Mouse (Mus musculus) hindbrain, embryonic 12.5 days (tissue): ENCODE data around the gene Adam19. TPM values are rescaled to one million over a fixed set of nuclear protein-coding genes. Genes with fewer than 3 reads are reported as not detected.
A peak's percentile ranks its signal among the peaks of the same experiment; 100 is the strongest.

ENCODE experiments used
- ATAC-seq: fragments of 200-750 bp; cut with Nextera tagmentation; 2 replicates; pipeline ENCODE4 v1.8.0; 2017; ENCODE audit warnings: moderate TSS enrichment; ENCODE audit not compliant: low FRiP score
- H3K27ac ChIP-seq: fragments of 300-500 bp; sonication (generic); 2 replicates; pipeline ENCODE4 v1.5.1; 2016; ENCODE audit warnings: mild to moderate bottlenecking
- H3K27me3 ChIP-seq: fragments of 300-500 bp; sonication (generic); 2 replicates; pipeline ENCODE4 v1.6.1; 2016; ENCODE audit warnings: mild to moderate bottlenecking
- H3K36me3 ChIP-seq: fragments of 300-500 bp; sonication (generic); 2 replicates; pipeline ENCODE4 v1.6.1; 2016; ENCODE audit warnings: mild to moderate bottlenecking
- H3K4me1 ChIP-seq: fragments of 300-500 bp; sonication (generic); 2 replicates; pipeline ENCODE4 v1.6.1; 2016
- H3K4me2 ChIP-seq: fragments of 300-500 bp; sonication (generic); replicated peaks from 2 replicates; pipeline ENCODE4 v1.6.1; 2016; ENCODE audit warnings: mild to moderate bottlenecking
- H3K4me3 ChIP-seq: fragments of 300-500 bp; sonication (generic); 2 replicates; pipeline ENCODE4 v1.5.1; 2016; ENCODE audit warnings: mild to moderate bottlenecking
- H3K9ac ChIP-seq: fragments of 300-500 bp; sonication (generic); 2 replicates; pipeline ENCODE4 v1.6.1; 2016; ENCODE audit warnings: mild to moderate bottlenecking, moderate library complexity
- H3K9me3 ChIP-seq: fragments of 300-500 bp; sonication (generic); replicated peaks from 2 replicates; pipeline ENCODE4 v1.6.1; 2016; ENCODE audit warnings: mild to moderate bottlenecking
- WGBS: fragments of 180-500 bp; shearing (Covaris S2); methylation state at CpG from one replicate; pipeline ENCODE4 v1.1.7; 2016; 5-methylcytosine and 5-hydroxymethylcytosine counted together
- polyA plus RNA-seq: library from polyadenylated mRNA; unstranded; fragments of >200 nt; fragmentation: Nextera tagmentation; extraction: Ambion mirVana; gene quantifications from 2 replicates; pipeline ENCODE4 v1.2.1, GENCODE M21; 2016

The Adam19 gene
- polyA plus RNA-seq: 17.3 and 18.4 TPM in 2 replicates

GRCm38 (mm10) chr11:46055896-46056769 lies at the start of gene Adam19:
Gene Adam19, plus strand, starts transcription at chr11:46055992.
- Histone ChIP-seq H3K27ac (peak within 1 kb of the TSS; percentile 95), H3K27me3 (no peaks in the 10 kb centered on the region), H3K36me3 (peaks cover 7% of the 10 kb centered on the region; the same call in 1 of the 2 replicates), H3K9me3 (no peaks in the 10 kb centered on the region), H3K4me1 (peaks cover 20% of the 10 kb centered on the region), H3K9ac (peak within 1 kb of the TSS; percentile 84), H3K4me2 (peak within 1 kb of the TSS; percentile 67), H3K4me3 (peak within 1 kb of the TSS; percentile 68)
- under 1% methylated on average over 45 of the region's 51 CpGs for WGBS
- ATAC-seq: peak; percentile 91

GRCm38 (mm10) chr11:46016061-46016460 lies 39.7 kb upstream of the Adam19 start:
- Histone ChIP-seq H3K27me3 (no peaks in the 10 kb centered on the region), H3K4me3 (no peak overlapping the region), H3K4me2 (no peak overlapping the region), H3K9ac (no peak overlapping the region), H3K36me3 (no peaks in the 10 kb centered on the region), H3K9me3 (no peaks in the 10 kb centered on the region), H3K27ac (no peak overlapping the region), H3K4me1 (no peaks in the 10 kb centered on the region)
- ATAC-seq: no peak
- 23% methylated on average over 6 of the region's 6 CpGs for WGBS

DNA sequence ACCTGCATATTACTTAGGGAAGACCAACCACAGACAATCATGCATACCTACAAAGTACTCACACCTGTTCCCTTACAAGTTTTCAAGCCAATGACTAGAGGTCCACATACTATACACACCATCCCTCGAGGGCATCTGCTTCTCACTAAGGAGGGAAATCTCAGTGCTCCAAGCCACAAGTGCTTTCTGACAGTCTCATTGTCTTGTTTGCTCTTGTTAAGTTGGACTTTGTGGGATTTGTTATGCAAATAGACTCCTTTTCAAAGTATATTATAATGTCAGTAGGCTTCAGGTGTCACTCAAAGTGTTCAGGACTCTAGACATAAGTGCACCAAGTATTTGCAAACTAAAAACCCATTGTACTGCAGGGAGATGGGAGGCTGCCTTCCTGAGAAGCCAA lies 35.5 kb upstream of the Adam19 start:
- Histone ChIP-seq H3K27me3 (no peaks in the 10 kb centered on the region), H3K27ac (no peak overlapping the region), H3K9me3 (no peaks in the 10 kb centered on the region), H3K36me3 (no peaks in the 10 kb centered on the region), H3K9ac (no peak overlapping the region), H3K4me1 (no peaks in the 10 kb centered on the region), H3K4me3 (no peak overlapping the region), H3K4me2 (no peak overlapping the region)
- no peak for ATAC-seq
- WGBS: 70% methylated on average over 1 of the region's 1 CpGs

DNA sequence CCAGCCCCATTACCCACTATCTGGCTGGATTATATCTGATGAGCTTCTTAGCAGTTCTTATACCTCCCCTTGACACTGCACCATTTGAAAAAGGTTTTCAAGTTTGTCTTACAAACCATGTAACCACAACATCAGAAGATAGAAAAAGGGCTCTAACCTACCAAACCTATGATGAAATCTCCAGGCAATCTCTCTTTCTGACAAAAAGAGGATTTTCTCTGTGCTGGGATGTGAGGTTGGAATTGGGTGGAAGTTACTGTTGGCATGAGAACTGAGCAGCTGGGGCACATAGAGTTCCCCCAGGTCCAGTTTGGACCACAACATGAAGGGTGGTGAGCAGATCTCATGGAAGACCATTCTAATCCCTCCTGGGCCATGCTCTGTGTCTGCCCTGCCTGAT lies 33.9 kb upstream of the Adam19 start:
- no peak for ATAC-seq
- H3K4me2 ChIP-seq: no peak overlapping the region

DNA sequence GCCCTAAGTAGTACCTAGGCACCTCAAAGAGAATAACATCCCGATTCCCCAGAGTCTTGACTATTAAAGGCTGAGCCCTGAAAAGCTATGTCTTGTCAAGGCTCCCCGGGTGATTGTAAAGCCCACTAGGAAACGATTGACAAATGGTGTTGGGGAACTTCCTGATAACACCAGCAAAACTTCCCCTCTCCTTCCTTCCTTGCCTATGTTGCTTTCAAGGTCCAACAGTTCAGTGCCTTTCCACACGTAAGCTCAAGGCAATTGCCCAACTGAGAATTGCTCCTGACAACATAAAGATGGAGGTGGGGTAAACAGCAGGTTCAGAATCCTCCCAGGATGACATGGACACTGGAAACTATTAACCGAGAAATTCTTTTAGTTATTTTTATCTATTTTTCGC lies 32.8 kb upstream of the Adam19 start:
- no peaks in the 10 kb centered on the region for H3K36me3 ChIP-seq
- no peak overlapping the region for H3K4me2 ChIP-seq
- 83% methylated on average over 6 of the region's 6 CpGs for WGBS
- H3K27me3 ChIP-seq: no peaks in the 10 kb centered on the region
- no peaks in the 10 kb centered on the region for H3K9me3 ChIP-seq
- H3K9ac ChIP-seq: no peak overlapping the region
- no peak overlapping the region for H3K27ac ChIP-seq
- H3K4me3 ChIP-seq: no peak overlapping the region
- ATAC-seq: no peak
- H3K4me1 ChIP-seq: no peaks in the 10 kb centered on the region; the same call in 1 of the 2 replicates

More for the DNA sequence above, 33.9 kb upstream of the Adam19 start:
- Histone ChIP-seq H3K27me3 (no peaks in the 10 kb centered on the region), H3K9ac (no peak overlapping the region), H3K4me1 (no peaks in the 10 kb centered on the region; the same call in 1 of the 2 replicates), H3K27ac (no peak overlapping the region), H3K9me3 (no peaks in the 10 kb centered on the region), H3K4me3 (no peak overlapping the region), H3K36me3 (no peaks in the 10 kb centered on the region)

DNA sequence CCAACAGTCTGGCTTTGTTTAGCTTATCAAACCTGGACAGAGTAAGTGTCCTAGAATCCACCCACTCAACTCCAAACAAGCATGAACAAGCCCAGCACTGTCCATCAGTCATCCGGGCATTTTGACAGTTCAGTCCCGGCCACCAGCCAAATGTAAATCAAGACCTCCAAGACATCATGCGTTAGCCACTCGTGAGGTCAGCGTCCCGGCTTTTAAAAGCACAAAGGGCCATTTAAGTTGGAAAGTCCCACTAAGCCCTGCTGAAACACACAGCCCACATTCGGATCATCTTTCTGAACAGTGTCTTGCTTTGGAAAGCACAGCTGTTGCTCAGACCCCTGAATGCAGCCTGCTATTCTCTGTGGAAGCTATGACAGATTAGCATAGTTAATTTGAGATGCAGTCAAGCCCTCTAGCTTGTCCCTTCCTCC lies 29.8 kb upstream of the Adam19 start:
- H3K9me3 ChIP-seq: no peaks in the 10 kb centered on the region
- H3K4me3 ChIP-seq: no peak overlapping the region
- WGBS: 34% methylated on average over 7 of the region's 7 CpGs

GRCm38 (mm10) chr11:46027952-46028814 lies 27.6 kb upstream of the Adam19 start:
- Histone ChIP-seq H3K9ac (no peak overlapping the region), H3K4me3 (no peak overlapping the region), H3K9me3 (no peaks in the 10 kb centered on the region), H3K36me3 (no peaks in the 10 kb centered on the region), H3K4me1 (no peaks in the 10 kb centered on the region; the same call in 1 of the 2 replicates), H3K4me2 (no peak overlapping the region), H3K27ac (no peak overlapping the region), H3K27me3 (no peaks in the 10 kb centered on the region)
- 82% methylated on average over 6 of the region's 6 CpGs for WGBS
- no peak for ATAC-seq

More for the DNA sequence above, 29.8 kb upstream of the Adam19 start:
- Histone ChIP-seq H3K27ac (no peak overlapping the region), H3K36me3 (no peaks in the 10 kb centered on the region), H3K9ac (no peak overlapping the region), H3K4me1 (no peaks in the 10 kb centered on the region; the same call in 1 of the 2 replicates), H3K4me2 (no peak overlapping the region), H3K27me3 (no peaks in the 10 kb centered on the region)
- ATAC-seq: no peak

GRCm38 (mm10) chr11:46029485-46029884 lies 26.3 kb upstream of the Adam19 start:
- H3K27me3 ChIP-seq: no peaks in the 10 kb centered on the region
- 80% methylated on average over 2 of the region's 2 CpGs for WGBS
- no peak overlapping the region for H3K4me2 ChIP-seq
- no peaks in the 10 kb centered on the region; the same call in 1 of the 2 replicates for H3K4me1 ChIP-seq
- H3K9ac ChIP-seq: no peak overlapping the region
- ATAC-seq: no peak
- no peak overlapping the region for H3K4me3 ChIP-seq
- no peak overlapping the region for H3K27ac ChIP-seq
- no peaks in the 10 kb centered on the region for H3K9me3 ChIP-seq
- no peaks in the 10 kb centered on the region for H3K36me3 ChIP-seq

GRCm38 (mm10) chr11:46030026-46030425 lies 25.8 kb upstream of the Adam19 start:
- Histone ChIP-seq H3K4me1 (no peaks in the 10 kb centered on the region; the same call in 1 of the 2 replicates), H3K9me3 (no peaks in the 10 kb centered on the region), H3K27me3 (no peaks in the 10 kb centered on the region), H3K9ac (no peak overlapping the region), H3K4me2 (no peak overlapping the region), H3K36me3 (no peaks in the 10 kb centered on the region), H3K27ac (no peak overlapping the region), H3K4me3 (no peak overlapping the region)
- 65% methylated on average over 2 of the region's 2 CpGs for WGBS
- ATAC-seq: no peak

DNA sequence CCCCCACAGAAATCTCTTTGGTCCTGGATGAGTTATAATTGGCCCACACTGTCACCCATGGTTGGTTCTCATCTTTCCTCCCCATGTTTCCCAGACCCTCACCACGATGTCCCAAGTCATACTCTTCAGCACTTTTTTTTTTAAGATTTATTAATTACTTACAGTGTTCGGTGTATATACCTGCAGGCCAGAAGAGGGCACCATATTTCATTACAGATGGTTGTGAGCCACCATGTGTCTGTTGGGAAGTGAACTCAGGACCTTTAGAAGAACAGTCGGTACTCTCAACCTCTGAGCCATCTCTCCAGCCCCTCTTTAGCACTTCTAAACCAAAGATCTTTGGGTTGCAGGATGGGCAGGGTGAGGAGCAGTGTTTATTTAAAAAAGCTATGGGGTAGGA lies 24.3 kb upstream of the Adam19 start:
- WGBS: 65% methylated on average over 3 of the region's 3 CpGs

DNA sequence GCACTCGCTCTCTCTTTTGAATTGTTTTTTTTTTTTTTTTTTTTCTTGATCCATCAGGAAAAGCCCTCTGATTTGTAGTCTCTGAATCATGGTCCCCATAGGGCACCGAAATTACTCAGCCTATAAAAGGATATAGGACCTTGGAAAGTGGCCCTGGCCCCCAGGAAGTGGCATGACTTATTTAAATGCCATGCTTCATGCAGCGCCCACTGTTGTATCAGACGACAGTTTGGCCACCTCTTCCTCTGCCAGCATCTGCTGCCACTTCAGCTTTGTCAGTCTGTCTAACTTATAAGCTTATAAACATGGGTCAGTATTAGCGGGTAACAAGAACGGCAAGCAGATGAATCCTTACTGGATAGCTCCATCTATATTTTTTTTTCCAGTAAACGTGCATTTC lies 22.8 kb upstream of the Adam19 start:
- Histone ChIP-seq H3K36me3 (no peaks in the 10 kb centered on the region), H3K4me2 (no peak overlapping the region), H3K27me3 (no peaks in the 10 kb centered on the region), H3K4me3 (no peak overlapping the region), H3K27ac (no peak overlapping the region), H3K9ac (no peak overlapping the region), H3K9me3 (no peaks in the 10 kb centered on the region), H3K4me1 (no peaks in the 10 kb centered on the region)
- ATAC-seq: no peak
- WGBS: 89% methylated on average over 7 of the region's 7 CpGs

More for the DNA sequence above, 24.3 kb upstream of the Adam19 start:
- Histone ChIP-seq H3K9ac (no peak overlapping the region), H3K4me3 (no peak overlapping the region), H3K27me3 (no peaks in the 10 kb centered on the region), H3K36me3 (no peaks in the 10 kb centered on the region), H3K4me1 (no peaks in the 10 kb centered on the region), H3K9me3 (no peaks in the 10 kb centered on the region), H3K4me2 (no peak overlapping the region), H3K27ac (no peak overlapping the region)
- ATAC-seq: no peak

DNA sequence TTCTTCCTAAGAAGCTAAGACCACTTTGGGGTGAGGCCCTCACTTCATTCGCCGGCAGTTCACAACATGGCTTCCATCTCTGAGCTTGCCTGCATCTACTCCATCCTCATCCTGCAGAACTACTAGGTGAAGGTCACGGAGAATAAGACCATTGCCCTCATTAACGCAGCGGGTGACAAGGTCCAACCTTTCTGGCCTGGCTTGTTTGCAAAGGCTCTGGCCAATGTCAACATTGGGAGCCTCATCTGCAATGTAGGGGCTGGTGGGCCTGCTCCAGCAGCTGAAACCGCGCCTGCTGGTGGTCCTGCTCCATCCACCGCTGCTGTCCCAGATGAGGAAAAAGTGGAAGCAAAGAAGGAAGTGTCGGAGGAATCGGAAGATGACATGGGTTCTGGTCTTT lies 19.4 kb upstream of the Adam19 start:
- Histone ChIP-seq H3K4me3 (no peak overlapping the region), H3K9ac (no peak overlapping the region), H3K9me3 (no peaks in the 10 kb centered on the region), H3K4me1 (0 out of 2 replicates have a peak, but pooled peaks cover 3% of the 10 kb centered on the region), H3K36me3 (no peaks in the 10 kb centered on the region), H3K27ac (no peak overlapping the region), H3K27me3 (no peaks in the 10 kb centered on the region), H3K4me2 (no peak overlapping the region)
- no peak for ATAC-seq
- 95% methylated on average over 10 of the region's 10 CpGs for WGBS
